Mouse (Mus musculus) intestine, embryonic 14.5 days (tissue): ENCODE measurements around the gene Cttnbp2nl. TPM values are rescaled to one million over a fixed set of nuclear protein-coding genes. Genes with fewer than 3 reads are reported as not detected.

Experiments used
- ATAC-seq: fragments of 200-750 bp; cut with Nextera tagmentation; replicated peaks from 2 replicates; pipeline ENCODE4 v1.8.0; 2017; ENCODE audit warnings: low read depth, moderate number of reproducible peaks, moderate TSS enrichment, moderate library complexity; ENCODE audit not compliant: low FRiP score, low TSS enrichment
- DNase-seq: peaks from one replicate; pipeline ENCODE4 v3.0.0-alpha.2; 2018; ENCODE audit warnings: low spot score
- H3K27ac ChIP-seq: fragments of 300-500 bp; sonication (generic); 2 replicates; pipeline ENCODE4 v1.5.1; 2014; ENCODE audit warnings: low read depth, mild to moderate bottlenecking, control low read depth
- H3K27me3 ChIP-seq: fragments of 300-500 bp; sonication (generic); replicated peaks from 2 replicates; pipeline ENCODE4 v1.6.1; 2014; ENCODE audit warnings: low read length, control low read depth; ENCODE audit not compliant: control insufficient read depth, insufficient read depth
- H3K36me3 ChIP-seq: fragments of 300-500 bp; sonication (generic); 2 replicates; pipeline ENCODE4 v1.6.1; 2014; ENCODE audit warnings: low read length, control low read depth; ENCODE audit not compliant: control insufficient read depth, insufficient read depth
- H3K4me1 ChIP-seq: fragments of 300-500 bp; sonication (generic); replicated peaks from 2 replicates; pipeline ENCODE4 v1.6.1; 2014; ENCODE audit warnings: low read length, control low read depth, mixed read lengths; ENCODE audit not compliant: control insufficient read depth, insufficient read depth
- H3K4me2 ChIP-seq: fragments of 300-500 bp; sonication (generic); 2 replicates; pipeline ENCODE4 v1.6.1; 2014; ENCODE audit warnings: low read length
- H3K4me3 ChIP-seq: fragments of 300-500 bp; sonication (generic); 2 replicates; pipeline ENCODE4 v1.5.1; 2014; ENCODE audit warnings: low read depth, low read length, control low read depth, mixed read lengths
- H3K9ac ChIP-seq: fragments of 300-500 bp; sonication (generic); 2 replicates; pipeline ENCODE4 v1.6.1; 2014; ENCODE audit warnings: mild to moderate bottlenecking, low read length
- H3K9me3 ChIP-seq: fragments of 300-500 bp; sonication (generic); 2 replicates; pipeline ENCODE4 v1.6.1; 2016; ENCODE audit warnings: low read length, control low read depth; ENCODE audit not compliant: control insufficient read depth
- WGBS: fragments of 180-500 bp; shearing (Covaris S2); extraction: QIAGEN DNeasy Blood & Tissue Kit; methylation state at CpG from one replicate; pipeline ENCODE4 v1.1.7; 2014; 5-methylcytosine and 5-hydroxymethylcytosine counted together
- polyA plus RNA-seq: library from polyadenylated mRNA; unstranded; fragments of >200 nt; fragmentation: Nextera tagmentation; extraction: Ambion mirVana; gene quantifications from 2 replicates; pipeline ENCODE4 v1.2.1, GENCODE M21; 2014

Gene Cttnbp2nl
- polyA plus RNA-seq, 1 experiment from 2014 or later = 23.6 TPM

- Histone ChIP-seq H3K4me3 (no peak overlapping the region), H3K9ac (no peak overlapping the region), H3K9me3 (no peaks in the 10 kb centered on the region), H3K27me3 (no peaks in the 10 kb centered on the region), H3K27ac (no peak overlapping the region), H3K36me3 (peaks cover 36% of the 10 kb centered on the region), H3K4me1 (peaks cover 9% of the 10 kb centered on the region), H3K4me2 (no peak overlapping the region)
- ATAC-seq = no peak
- DNase-seq = no peak
- WGBS = 54% methylated on average over 8 of the region's 8 CpGs
Observed at GRCm38 (mm10) chr3:105040002-105040401, 12.9 kb downstream of the Cttnbp2nl start.

- no peaks in the 10 kb centered on the region for H3K9me3 ChIP-seq
- H3K4me3 ChIP-seq = no peak overlapping the region
- ATAC-seq = no peak; the same call in 1 of the 2 replicates
- H3K4me2 ChIP-seq = no peak overlapping the region
- H3K36me3 ChIP-seq = peaks cover 60% of the 10 kb centered on the region
- no peak for DNase-seq
- H3K27ac ChIP-seq = no peak overlapping the region
- no peak overlapping the region for H3K9ac ChIP-seq
- H3K27me3 ChIP-seq = no peaks in the 10 kb centered on the region
- H3K4me1 ChIP-seq = no peaks in the 10 kb centered on the region; the same call in none of the 2 replicates
- 87% methylated on average over 6 of the region's 6 CpGs for WGBS
Observed at GRCm38 (mm10) chr3:105037240-105037770, 15.6 kb downstream of the Cttnbp2nl start.

DNA sequence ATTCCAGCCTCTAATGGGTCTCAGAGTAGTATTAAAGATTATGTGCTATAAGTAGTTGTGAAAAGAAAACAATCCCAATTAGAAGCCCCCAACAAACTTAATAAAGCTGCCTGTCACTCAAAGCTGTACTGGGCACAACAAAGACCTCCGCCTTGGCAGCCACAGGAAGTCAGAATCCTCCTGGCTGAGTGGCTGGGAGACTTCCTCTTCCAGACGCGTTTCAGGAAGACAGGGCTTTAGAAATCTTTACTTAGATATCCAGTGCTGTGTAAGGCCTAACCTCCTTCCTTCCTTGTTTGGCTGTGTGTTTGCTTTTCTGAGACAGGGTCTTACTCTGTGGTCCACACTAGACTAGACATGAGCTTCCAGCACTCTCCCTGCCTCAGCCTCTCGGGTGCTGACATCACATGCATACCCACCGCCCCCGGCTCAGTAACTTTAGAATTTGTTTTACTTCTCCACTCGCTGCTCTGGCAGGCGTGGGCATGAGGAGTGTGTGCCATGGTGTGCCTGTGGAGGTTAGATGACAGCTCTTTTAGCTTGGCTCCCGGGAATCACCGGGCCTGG is 16.6 kb downstream of the Cttnbp2nl start:
- H3K4me3 ChIP-seq = no peak overlapping the region
- no peaks in the 10 kb centered on the region for H3K27me3 ChIP-seq
- H3K27ac ChIP-seq = no peak overlapping the region
- peaks cover 69% of the 10 kb centered on the region for H3K36me3 ChIP-seq
- no peak for DNase-seq
- no peaks in the 10 kb centered on the region for H3K9me3 ChIP-seq
- no peak overlapping the region for H3K9ac ChIP-seq
- no peak overlapping the region for H3K4me2 ChIP-seq
- 81% methylated on average over 10 of the region's 10 CpGs for WGBS
- ATAC-seq = no peak
- H3K4me1 ChIP-seq = no peaks in the 10 kb centered on the region; the same call in 1 of the 2 replicates

DNA sequence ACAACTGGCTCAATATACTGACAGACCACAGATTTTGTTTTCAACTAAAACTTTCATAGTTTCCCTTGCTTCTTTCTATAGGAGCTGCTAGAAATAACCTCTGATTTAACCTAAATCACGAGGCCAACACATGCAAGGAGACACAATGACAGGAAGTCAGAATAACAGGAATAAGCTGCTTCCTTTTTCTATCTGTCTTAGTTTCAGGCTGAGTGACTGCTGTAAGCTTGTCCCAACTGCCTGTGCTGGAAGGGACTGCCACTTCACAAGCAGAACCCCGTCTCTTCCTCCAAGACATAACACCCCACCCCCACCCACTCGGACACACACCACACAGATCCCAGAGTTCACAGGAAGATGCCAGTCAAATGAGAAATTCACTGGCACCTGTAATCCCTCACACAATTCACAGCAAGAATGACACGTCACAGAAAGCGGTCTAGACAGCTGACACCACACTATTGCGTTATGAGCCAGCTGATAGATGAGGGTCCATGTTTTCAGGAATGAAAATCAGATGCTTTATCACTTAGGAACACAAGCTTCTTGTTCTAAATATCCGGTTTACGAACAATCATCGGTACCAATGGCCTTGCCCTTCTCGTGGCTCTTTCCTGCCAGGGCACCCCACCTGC is 29.5 kb downstream of the Cttnbp2nl start:
- WGBS = 77% methylated on average over 10 of the region's 10 CpGs
- peaks cover 8% of the 10 kb centered on the region for H3K4me1 ChIP-seq
- H3K4me2 ChIP-seq = no peak overlapping the region
- DNase-seq (no peak), ATAC-seq (no peak)
- H3K9ac ChIP-seq = no peak overlapping the region
- peaks cover 16% of the 10 kb centered on the region for H3K36me3 ChIP-seq
- no peaks in the 10 kb centered on the region for H3K9me3 ChIP-seq
- H3K27ac ChIP-seq = peak overlapping the region; percentile 23; the same call in 1 of the 2 replicates
- no peaks in the 10 kb centered on the region for H3K27me3 ChIP-seq
- H3K4me3 ChIP-seq = no peak overlapping the region

DNA sequence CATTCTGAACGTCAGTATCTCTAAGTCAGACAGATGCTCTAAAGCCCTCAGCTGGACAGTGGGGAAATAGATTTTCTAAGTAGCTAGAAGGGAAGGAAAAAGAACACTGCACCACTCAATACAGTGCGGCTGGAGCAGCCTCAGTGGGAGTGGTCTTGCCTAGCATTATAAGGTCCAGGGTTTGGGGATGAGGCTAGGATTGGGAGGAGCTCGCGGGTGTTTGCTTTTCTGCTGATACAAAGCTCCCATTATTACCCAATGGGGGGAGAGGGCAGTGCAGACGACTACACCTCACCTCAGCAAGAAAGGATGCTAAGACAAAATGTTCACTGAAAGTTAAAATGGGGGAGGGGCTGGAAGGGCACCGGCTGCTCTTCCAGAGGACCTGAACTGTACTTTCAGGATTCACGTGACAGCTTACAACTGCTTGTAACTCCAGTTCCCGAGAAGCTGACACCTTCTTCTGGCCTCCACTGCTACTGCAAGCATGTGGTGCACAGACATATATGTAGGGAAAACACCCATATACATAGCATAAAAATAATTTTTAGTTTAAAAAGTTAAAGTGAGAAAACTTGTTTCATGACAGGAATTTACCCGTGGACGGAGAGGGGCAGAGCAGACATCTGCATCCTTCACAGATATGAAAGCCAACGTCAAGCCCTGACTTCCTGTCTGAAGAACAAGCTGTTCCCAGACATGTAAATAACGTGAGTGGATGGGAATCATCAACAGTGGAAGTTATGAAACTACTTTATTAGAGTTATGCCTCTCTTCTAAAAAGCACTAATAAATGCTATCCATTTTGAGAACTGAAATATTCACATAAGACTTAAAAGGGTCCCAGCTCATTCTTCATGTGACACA is 32.9 kb downstream of the Cttnbp2nl start:
- Histone ChIP-seq H3K9me3 (no peaks in the 10 kb centered on the region), H3K4me3 (no peak overlapping the region), H3K36me3 (peaks cover 6% of the 10 kb centered on the region; the same call in 1 of the 2 replicates), H3K4me1 (peaks cover 8% of the 10 kb centered on the region), H3K9ac (no peak overlapping the region), H3K27me3 (no peaks in the 10 kb centered on the region), H3K4me2 (no peak overlapping the region), H3K27ac (peak overlapping the region; percentile 11; the same call in 1 of the 2 replicates)
- 28% methylated on average over 12 of the region's 12 CpGs for WGBS
- DNase-seq (no peak), ATAC-seq (peak; percentile 66; the same call in 1 of the 2 replicates)

- H3K9me3 ChIP-seq = no peaks in the 10 kb centered on the region
- H3K36me3 ChIP-seq = peaks cover 6% of the 10 kb centered on the region; the same call in 1 of the 2 replicates
- H3K9ac ChIP-seq = no peak overlapping the region
- ATAC-seq (no peak), DNase-seq (no peak)
- H3K27ac ChIP-seq = no peak overlapping the region
- no peak overlapping the region for H3K4me2 ChIP-seq
- 88% methylated on average over 6 of the region's 6 CpGs for WGBS
- H3K4me3 ChIP-seq = no peak overlapping the region
- no peaks in the 10 kb centered on the region for H3K27me3 ChIP-seq
- H3K4me1 ChIP-seq = peaks cover 8% of the 10 kb centered on the region
Observed at GRCm38 (mm10) chr3:105018783-105019105, 34.2 kb downstream of the Cttnbp2nl start.

GRCm38 (mm10) chr3:105018085-105018782 is 34.7 kb downstream of the Cttnbp2nl start:
- Histone ChIP-seq H3K4me3 (no peak overlapping the region), H3K4me2 (no peak overlapping the region), H3K27me3 (no peaks in the 10 kb centered on the region), H3K9me3 (no peaks in the 10 kb centered on the region), H3K4me1 (peaks cover 8% of the 10 kb centered on the region), H3K36me3 (peaks cover 6% of the 10 kb centered on the region; the same call in 1 of the 2 replicates), H3K9ac (no peak overlapping the region), H3K27ac (no peak overlapping the region)
- DNase-seq (no peak), ATAC-seq (no peak)
- 80% methylated on average over 10 of the region's 10 CpGs for WGBS

- 85% methylated on average over 8 of the region's 8 CpGs for WGBS
- Histone ChIP-seq H3K27me3 (no peaks in the 10 kb centered on the region), H3K4me3 (no peak overlapping the region), H3K4me2 (no peak overlapping the region), H3K9me3 (no peaks in the 10 kb centered on the region), H3K36me3 (peaks cover 3% of the 10 kb centered on the region; the same call in 1 of the 2 replicates), H3K9ac (no peak overlapping the region), H3K4me1 (peaks cover 8% of the 10 kb centered on the region), H3K27ac (no peak overlapping the region)
- ATAC-seq (no peak), DNase-seq (no peak)
Observed at GRCm38 (mm10) chr3:105017314-105017713, 35.6 kb downstream of the Cttnbp2nl start.
